Mouse (Mus musculus) gastrocnemius, adult 2 months (tissue): ENCODE results near the gene Hoxa6. TPM values are rescaled to one million over a fixed set of nuclear protein-coding genes. Genes with fewer than 3 reads are reported as not detected.

Source experiments
- DNase-seq: peaks from one replicate; pipeline ENCODE4 v3.0.0; 2022
- H3K27ac ChIP-seq: fragments of 200-600 bp; 2 replicates; pipeline ENCODE4 v1.8.1; 2022; ENCODE audit warnings: mild to moderate bottlenecking
- H3K4me3 ChIP-seq: fragments of 200-600 bp; 2 replicates; pipeline ENCODE4 v1.8.1; 2022; ENCODE audit warnings: mild to moderate bottlenecking, moderate library complexity
- CTCF ChIP-seq: fragments of 200-600 bp; IDR thresholded peaks from 2 replicates; pipeline ENCODE4 v1.8.1; 2022; ENCODE audit warnings: antibody characterized with exemption, mild to moderate bottlenecking, moderate library complexity
- intact Hi-C: fragments of 180-260 bp; cut with DNase I; formaldehyde crosslinking; loops from one replicate; pipeline ENCODE4 v1.15.1; 2025
- total RNA-seq, 2 experiments: library from RNA; stranded (reverse); gene quantifications; 2 replicates each; pipeline ENCODE4 v1.2.3; 2021

Gene Hoxa6
- total RNA-seq, 2 experiments from 2014 or later = 2.6 to 2.7 TPM

- peak overlapping the region; percentile 20; the same call in 1 of the 2 replicates for H3K27ac ChIP-seq
- intact Hi-C loops = no loop called here
- H3K4me3 ChIP-seq = peak overlapping the region; percentile 69
Observed at GRCm38 (mm10) chr6:52165441-52166370, 42.8 kb downstream of the Hoxa6 start.

GRCm38 (mm10) chr6:52164626-52165440, 43.7 kb downstream of the Hoxa6 start, which contains the start of gene Hoxa2:
Gene Hoxa2 (minus strand): TSS chr6:52164831.
- peak within 1 kb of the TSS; percentile 78 for H3K27ac ChIP-seq
- no peak for TF ChIP-seq CTCF
- peak within 1 kb of the TSS; percentile 69 for H3K4me3 ChIP-seq
- intact Hi-C loops = loop anchor here (5.0 kb wide), 1 partner anchor 32 kb away; no protein-coding TSS in a partner anchor
- DNase-seq = no peak

More at GRCm38 (mm10) chr6:52165441-52166370, 42.8 kb downstream of the Hoxa6 start:
- DNase-seq = peak; percentile 42
- TF ChIP-seq CTCF = no peak

- Histone ChIP-seq H3K27ac (peak overlapping the region; percentile 78), H3K4me3 (peak overlapping the region; percentile 69)
- no peak for TF ChIP-seq CTCF
- intact Hi-C loops = loop anchor here (5.0 kb wide), 1 partner anchor 33 kb away; no protein-coding TSS in a partner anchor
- no peak for DNase-seq
Observed at GRCm38 (mm10) chr6:52164051-52164625, 44.4 kb downstream of the Hoxa6 start.

- no peak for TF ChIP-seq CTCF
- intact Hi-C loops = loop anchor here (5.0 kb wide), 1 partner anchor 34 kb away; no protein-coding TSS in a partner anchor
- Histone ChIP-seq H3K4me3 (peak overlapping the region; percentile 69), H3K27ac (peak overlapping the region; percentile 78)
- no peak for DNase-seq
Observed at GRCm38 (mm10) chr6:52163366-52164031, 45.0 kb downstream of the Hoxa6 start.

GRCm38 (mm10) chr6:52162611-52163365, 45.7 kb downstream of the Hoxa6 start:
- no peak for DNase-seq
- H3K27ac ChIP-seq = peak overlapping the region; percentile 78
- TF ChIP-seq CTCF = no peak
- intact Hi-C loops = loop anchor here (5.0 kb wide), 1 partner anchor 35 kb away; no protein-coding TSS in a partner anchor
- peak overlapping the region; percentile 69 for H3K4me3 ChIP-seq

- TF ChIP-seq CTCF = no peak
- intact Hi-C loops = loop anchor here (5.0 kb wide), 1 partner anchor 35 kb away; no protein-coding TSS in a partner anchor
- Histone ChIP-seq H3K27ac (peak overlapping the region; percentile 48; the same call in 1 of the 2 replicates), H3K4me3 (peak overlapping the region; percentile 7; the same call in 1 of the 2 replicates)
- no peak for DNase-seq
Observed at GRCm38 (mm10) chr6:52162093-52162380, 46.5 kb downstream of the Hoxa6 start.

DNA sequence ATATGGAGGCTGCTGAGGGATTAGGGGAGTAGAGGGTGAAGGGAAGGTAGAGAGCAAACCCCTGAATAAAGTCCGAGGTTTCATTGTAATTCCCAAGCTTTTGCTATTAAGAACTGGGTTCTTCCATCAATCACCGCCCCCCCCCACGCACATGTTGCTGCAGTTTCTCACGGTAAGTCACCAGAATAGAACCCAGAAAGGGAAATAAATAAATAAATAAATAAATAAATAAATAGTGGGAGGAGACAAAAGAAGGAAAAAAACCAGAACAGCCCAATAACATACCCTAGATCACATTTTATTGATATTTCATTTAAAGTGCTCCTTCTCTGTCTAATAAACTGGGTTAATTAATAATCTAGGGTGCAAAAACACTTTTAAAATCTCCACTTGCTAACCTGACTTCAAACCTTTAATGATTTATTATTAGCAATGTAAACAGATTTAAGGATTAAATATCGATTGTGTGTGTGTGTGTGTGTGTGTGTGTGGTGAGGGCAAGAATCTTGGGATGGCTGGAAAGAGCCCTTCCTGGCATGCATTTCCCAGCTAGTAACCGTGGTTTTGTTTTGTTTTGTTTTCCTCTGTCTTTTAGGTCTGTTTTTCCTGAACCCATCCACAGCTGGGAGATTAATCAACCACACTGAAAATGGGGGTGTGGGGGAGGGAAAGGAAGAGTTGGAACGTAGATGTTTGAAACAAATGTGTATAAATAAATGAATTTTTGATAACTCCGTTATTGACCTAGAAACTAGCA, 47.0 kb downstream of the Hoxa6 start:
- peak overlapping the region; percentile 88 for H3K4me3 ChIP-seq
- intact Hi-C loops = loop anchor here (5.0 kb wide), 1 partner anchor 36 kb away; no protein-coding TSS in a partner anchor
- peak overlapping the region; percentile 90 for H3K27ac ChIP-seq
- DNase-seq = no peak
- no peak for TF ChIP-seq CTCF

GRCm38 (mm10) chr6:52160511-52161335, 47.8 kb downstream of the Hoxa6 start:
- no peak for TF ChIP-seq CTCF
- intact Hi-C loops = loop anchor here (5.0 kb wide), 1 partner anchor 37 kb away; no protein-coding TSS in a partner anchor
- peak; percentile 35 for DNase-seq
- H3K4me3 ChIP-seq = peak overlapping the region; percentile 88
- H3K27ac ChIP-seq = peak overlapping the region; percentile 90

DNA sequence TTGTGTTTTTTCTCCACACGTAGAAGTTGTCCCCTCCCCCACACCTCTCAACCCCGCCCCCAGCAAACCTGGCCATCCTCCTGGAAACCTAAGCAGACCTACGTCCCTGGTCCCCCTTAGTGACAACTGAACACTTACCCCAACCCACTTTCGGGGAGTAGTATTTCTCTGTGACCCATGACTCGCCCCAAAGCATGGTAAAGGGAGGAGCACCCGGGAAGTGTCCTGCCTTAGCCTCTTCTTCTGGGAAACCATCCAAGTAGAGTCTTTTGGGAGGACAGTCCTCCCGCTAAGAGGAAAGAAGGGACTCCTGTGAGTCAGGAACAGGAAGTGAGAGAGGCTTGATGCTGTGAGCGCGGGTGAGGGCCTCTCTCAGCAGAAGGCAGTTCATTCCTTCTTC, 48.5 kb downstream of the Hoxa6 start:
- Histone ChIP-seq H3K27ac (peak overlapping the region; percentile 90), H3K4me3 (peak overlapping the region; percentile 88)
- intact Hi-C loops = loop anchor here (5.0 kb wide), 2 partner anchors 37 to 148 kb away; partner anchors contain the start of gene Skap2
- no peak for DNase-seq
- TF ChIP-seq CTCF = no peak
